Mouse (Mus musculus): ENCODE results near the gene Hdac4.

The Hdac4 gene

DNA sequence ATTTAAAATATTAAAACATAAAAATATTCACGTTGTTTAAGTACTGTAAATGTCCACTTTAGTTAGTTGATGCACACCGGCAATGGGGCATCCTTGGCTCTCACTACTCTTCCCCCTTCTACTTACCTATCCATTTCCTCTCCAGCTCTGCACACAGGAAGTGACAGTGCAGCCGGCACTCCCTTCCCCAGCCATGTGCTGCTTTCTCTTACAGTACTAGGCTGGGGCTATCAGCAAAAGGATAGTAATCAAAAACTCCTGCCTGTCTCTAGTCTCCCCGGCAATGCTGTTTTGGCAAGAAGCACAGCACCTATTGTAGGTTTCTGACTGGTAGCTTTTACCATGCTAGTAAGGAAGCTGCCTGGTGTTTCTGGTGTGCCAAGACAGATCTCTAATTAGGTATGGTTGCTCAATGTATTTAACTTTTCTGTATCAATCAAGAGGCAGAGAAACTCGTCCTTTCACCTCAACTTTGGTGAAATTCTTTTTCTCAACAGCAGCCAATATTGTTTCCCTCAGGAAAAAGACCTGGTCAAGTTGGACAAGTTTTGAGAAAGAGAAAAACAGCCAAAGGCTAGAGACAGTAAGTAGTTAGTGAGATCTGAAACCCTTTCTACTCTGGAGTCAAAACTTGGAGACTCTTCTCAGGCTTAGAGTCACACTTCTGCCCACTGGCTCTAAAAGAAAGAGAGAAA lies 136.6 kb downstream of the Hdac4 start:
- DNase-seq: no peak

DNA sequence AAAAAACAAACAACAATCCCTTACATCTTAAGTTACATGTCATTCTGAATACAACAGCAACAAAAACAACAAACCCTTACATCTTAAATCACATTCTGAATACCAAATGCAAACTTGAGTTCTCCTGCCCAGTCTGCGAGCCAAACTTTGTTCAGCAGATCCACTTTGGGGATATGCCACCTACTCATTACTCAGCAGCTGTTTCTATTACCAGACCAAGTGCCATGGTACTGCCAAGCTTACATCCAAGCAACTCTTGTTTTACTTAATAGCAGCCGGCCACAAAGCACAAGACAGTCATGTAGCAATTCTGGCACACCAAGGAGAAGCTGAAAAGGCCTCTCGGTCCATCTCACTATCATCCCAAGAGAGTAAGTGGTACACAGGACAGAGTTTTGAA lies 138.4 kb downstream of the Hdac4 start:
- DNase-seq: no peak

DNA sequence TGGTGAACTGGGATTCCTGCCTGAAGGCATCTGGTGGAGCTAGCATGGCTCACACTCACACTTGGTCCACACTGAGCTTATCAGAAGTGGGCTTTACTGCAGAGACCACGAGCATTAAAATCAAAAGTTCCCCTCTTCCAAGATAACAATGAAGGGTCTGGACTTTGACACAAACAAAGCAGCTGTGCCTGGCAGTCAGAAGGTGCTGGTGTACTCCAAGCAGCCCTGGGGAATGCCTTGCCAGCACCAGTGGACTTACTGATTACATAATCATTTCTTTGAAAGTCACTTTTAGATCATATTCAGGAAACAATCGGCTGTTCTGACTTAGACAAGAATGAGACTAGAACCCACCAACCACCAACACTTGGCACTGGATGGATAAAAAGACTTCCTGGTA lies 140.3 kb downstream of the Hdac4 start:
- DNase-seq: no peak

DNA sequence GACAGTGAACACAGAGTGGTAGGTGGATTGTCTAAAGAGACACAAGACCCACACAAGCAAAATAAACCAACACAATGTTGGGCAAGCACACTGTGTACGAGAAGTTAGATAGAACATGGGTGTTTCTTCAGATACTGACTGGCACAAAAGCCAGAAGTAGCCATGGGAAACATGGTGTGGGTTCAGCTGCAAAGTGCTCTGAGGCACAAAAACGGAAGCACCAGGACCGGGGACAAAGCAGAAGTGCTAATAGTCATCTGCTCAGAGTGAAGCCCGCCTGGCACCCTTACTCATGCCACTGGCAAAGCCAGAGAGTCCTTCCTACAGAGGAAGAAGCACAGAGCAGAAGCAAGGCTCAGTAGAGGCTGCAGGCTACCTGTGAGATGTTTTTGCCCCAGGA lies 143.3 kb downstream of the Hdac4 start:
- no peak for DNase-seq

DNA sequence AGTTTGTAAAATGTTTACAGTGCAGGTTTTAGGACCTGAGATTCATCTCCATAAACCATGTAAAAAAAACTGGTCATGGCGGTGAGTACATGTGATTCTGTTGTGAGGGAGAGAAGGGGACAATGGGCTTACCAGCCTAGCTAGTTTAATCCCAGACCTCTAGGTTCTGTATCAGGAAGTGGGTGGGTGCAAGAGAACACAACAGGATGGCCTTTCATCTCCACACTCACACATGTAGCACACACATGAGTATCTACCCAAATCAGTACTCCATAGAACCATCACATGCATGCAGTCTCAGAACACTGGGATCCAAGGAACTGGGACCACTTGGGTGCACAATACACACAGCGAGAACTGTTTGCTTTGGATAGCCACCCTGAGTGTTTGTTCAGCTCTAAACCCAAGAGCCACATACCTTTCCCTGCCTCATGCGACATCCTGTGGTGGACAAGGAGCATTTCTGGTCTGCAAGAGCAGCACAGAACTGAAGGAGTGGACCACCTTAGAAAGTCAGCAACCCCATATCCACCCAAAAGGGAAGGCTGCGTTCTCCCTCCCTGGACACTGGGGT lies 143.9 kb downstream of the Hdac4 start:
- DNase-seq: no peak

DNA sequence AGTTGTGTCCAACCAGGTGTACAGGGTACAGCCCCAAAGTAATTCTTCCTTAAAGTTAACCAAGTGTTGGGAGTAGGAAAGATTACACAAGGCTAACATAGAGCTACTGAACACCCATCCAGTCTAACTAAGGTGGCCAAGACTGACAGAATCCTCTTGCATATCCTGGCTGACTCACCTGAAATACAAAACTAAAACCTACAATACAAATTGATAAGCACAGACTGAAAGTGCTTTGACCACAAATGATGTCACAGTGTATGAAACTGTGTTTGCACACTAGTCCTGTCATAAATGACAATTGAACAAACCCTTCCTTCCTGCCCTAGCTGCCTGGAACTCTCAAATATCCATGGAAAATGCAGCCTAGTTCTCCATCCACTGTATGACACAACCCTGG lies 144.5 kb downstream of the Hdac4 start:
- DNase-seq: no peak

DNA sequence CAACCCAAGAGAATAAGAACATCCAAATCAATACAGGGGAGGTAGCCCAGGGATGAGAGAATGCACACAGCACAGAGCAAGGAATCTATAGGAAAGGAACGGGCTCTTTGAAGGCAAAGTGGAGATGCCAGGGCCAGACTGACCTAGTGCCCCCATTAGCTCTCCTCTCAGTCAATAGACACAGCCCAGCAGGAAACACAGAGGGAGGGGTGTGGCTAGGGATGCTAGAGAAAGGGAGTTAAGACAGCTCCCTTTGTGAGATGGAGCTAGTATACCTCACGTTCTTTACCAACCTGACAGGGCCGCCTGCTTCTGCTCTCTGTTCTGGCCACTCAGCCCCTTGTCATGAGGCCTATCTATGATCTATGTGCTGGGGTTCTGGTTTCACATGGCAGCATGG lies 144.9 kb downstream of the Hdac4 start:
- DNase-seq: no peak

DNA sequence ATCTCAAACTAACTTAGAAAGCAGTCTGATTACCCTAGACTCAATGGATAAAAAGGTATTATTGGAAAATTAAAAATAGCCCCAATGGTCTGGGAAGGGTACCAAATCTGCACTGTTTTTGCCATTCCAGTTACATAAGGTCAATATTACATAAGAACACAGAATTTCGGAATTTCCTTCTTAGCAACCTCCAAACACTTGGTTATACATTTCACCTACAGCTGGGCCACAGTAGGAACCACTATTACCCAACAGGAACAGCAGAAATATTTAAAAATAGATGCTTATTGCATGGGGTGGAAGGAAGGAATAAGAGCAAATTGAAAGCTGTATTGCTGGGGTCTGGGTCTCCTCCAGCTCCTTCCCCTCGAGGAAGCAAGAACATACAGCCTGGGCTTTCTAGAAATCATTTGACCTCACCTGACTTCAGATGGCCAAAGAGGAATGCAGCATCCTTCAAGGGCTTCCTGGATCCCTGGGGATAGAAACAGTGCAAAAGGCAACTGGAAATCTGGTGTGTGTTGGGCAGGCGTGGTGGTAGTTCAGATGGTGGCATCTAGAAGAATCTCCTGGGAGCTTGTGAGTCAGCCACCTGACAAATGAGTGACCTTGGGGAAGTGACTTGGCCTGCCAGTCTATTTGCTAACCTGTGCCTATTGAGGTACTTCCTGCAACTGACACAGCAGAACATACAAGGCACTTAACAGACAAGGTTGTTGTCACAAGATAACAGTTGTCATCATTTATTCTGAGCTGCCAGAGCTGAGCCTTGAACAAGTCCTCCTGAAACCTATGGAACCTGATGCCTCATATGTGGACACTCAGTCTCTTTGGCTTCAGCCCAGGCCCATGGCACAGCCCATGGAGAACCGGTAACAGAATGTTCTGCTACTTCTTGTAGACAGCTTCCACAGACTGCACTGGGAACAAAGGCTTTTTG lies 146.8 kb downstream of the Hdac4 start:
- DNase-seq: peak; percentile 40 to 44

DNA sequence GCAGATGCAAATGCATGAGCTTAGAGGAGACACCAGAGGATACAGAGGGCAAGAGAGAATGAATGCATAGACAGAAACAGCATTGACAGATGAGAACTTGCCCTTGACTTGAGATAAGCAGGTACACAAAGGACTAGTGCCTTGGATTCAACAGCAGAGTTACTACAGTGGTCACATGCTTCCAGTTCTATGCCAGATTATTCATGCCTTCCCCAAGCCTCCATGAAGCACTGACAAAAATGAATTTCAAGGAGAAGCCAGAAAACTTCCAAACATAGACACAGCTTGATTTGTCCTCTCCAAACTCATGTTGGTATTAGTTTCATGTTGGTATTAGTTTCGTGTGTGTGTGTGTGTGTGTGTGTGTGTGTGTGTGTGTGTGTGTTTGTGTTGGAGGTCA lies 149.8 kb downstream of the Hdac4 start:
- no peak for DNase-seq

DNA sequence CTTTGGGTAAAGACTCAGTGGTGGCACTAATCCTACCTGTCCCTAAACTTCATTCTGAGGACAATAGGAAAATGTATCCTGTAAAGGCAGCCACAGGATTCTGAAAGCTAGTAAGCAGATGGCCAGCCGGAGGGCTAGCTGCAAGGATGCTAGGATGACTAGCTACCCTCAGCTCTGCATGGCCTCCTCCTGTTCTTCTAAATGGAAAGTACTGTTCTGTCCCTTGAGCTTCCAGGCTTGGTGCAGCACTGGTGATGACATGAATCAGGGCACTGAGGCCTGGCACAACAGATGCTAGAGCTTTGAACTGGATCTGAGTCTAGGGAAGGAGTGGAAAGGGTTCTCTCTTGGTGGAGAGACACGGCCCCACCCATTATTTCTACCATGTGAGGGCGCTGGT lies 150.6 kb downstream of the Hdac4 start:
- DNase-seq: peak; percentile 31 to 41

DNA sequence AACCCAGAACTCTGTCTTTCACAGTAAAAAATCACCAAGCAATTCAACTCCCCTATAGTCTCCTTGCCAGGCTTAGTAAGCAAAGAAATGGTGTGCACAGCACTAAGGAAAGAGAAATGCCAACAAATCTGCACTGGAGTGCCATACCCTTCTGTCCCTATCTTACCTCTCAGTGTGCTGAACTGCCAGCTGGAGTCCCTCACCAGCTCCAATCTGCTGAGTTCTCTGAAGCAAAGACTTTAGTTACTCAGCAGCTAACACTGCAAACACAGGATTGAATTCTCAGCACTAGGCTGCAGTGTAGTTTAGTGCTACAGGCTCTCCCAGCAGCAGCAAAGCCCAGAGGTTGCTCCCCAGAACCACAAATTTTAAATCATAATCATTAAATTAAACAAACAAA lies 151.5 kb downstream of the Hdac4 start:
- peak in 1 of 2 experiments; percentile 22 for DNase-seq

DNA sequence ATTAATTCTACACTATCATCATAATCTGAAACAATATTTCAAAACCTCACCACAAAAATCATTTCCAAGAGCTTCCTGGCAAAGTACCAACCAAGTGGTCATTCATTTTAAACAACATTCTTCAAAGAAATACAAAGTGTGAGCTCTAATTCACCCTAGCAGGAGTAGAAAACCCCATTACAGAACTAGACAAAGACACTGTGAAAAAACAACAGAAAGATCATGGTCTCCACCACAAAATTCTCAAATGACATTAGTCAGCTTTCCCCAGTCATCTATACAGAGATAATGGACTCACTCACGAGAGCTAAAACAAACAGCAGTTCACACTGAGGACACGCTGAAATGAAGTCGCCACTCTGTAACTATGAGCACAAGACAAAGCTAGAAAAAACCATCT lies 153.4 kb downstream of the Hdac4 start:
- no peak for DNase-seq

DNA sequence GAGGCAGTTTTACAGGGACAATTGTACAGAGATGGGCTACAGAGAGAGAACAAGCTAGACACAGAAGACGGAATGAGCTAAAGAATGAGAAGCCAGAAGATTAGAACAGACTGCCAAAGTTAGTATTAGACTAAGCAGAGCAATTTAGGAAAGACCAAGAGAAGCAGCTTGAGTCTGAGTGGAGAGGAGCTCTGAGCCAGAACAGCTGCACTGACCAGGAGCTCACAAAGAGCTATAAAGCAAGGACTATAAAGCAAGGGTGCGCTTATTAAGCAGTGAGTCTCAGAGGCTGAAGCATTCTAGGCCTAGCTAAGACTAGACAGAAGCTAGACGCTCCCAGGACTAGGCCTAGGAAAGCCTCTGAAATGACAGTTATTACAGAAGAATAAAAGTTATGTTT lies 154.2 kb downstream of the Hdac4 start:
- no peak for DNase-seq

DNA sequence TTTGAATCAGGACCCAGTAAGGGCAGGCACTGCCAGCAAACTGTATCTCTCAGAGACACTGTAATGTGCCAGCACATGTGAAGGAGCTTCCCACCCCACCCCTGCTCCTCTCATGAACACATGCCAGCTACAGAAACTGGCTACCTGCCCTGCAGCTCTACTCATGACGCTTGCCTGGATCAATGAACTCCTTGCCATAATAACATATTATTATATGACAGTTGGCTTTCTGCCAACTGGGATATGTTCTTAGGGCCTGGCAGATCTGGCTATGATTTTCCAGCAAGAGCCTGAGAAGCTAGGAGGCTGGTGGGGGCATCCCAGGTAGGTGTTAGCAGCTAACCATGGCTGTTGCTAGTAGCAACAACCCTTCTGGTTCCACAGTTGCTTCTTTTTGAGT lies 156.8 kb downstream of the Hdac4 start:
- no peak for DNase-seq

DNA sequence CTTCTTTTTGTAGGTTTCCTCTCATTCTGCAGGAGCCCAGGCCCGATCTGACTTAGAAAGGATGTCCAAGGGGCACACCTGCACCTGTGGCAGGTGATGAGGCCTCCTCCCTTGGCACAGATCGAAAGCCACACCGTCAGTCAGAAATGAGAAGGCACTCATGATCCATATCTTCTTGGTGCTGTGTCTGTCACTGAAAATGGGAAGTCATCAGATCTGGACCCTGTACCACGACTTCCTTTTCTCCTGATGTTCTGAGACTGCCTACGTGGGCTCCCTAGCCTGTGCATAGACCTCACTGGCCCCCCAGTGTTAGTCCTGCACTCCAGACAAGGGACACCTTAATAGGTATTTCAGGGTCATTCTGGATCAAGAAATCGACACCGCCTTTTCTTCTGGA lies 158.5 kb downstream of the Hdac4 start:
- DNase-seq: no peak

DNA sequence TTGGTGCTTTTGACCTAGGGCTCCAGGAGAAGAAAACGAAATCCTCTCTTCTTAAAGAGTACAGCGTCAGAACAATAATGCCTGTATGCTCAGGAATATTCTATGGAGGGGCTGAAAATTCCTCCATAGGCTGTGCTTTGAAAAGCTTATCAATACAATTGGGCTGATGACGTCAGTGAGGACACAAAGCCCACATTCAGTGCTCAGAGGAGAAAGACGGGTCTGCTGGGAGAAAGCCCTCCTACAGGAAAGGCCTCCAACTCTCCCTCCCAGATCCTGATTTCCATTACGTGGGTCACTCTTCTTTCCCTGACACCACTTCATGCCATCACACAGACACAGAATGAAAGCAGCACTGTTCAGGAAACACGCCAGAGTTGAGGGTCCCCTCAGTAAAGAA lies 159.7 kb downstream of the Hdac4 start:
- no peak for DNase-seq

DNA sequence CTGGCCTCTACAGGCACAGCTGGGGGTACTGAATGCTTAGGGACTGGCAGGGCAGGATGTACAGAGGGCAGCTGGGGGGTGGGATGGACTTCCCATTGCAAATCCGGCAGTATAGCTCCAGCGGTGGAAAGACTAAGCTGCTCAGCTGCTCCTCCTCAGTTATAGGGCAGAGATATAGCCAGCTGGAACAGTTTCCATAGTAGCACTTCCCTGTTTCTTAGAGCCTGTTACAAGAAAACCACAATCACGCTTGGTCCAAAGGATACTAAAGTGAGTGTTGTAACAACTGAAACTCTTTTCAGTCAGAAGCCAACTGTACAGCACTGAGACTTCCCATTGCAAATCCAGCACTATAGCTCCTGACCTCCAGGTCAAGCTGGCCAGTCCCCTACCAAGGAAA lies 161.3 kb downstream of the Hdac4 start:
- no peak for DNase-seq

DNA sequence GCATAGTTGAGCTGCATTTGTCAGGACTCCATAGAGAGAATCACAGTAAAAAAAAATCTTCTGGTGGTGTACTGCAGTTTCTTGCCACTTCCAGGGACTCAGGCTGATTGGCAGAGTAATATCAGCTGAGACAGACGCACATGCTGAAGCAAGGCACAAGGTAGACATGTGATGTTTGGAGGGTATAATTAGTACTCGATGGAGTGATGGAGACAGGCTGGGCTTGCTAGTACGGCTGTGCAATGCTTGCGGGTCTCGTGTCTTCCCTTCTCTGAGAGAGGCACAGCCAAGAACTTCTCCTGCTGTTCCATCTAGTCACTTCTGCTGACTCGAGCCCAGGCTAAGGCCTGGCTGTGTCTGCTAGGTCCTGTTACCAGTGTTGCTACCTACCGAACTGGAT lies 162.0 kb downstream of the Hdac4 start:
- DNase-seq: no peak

DNA sequence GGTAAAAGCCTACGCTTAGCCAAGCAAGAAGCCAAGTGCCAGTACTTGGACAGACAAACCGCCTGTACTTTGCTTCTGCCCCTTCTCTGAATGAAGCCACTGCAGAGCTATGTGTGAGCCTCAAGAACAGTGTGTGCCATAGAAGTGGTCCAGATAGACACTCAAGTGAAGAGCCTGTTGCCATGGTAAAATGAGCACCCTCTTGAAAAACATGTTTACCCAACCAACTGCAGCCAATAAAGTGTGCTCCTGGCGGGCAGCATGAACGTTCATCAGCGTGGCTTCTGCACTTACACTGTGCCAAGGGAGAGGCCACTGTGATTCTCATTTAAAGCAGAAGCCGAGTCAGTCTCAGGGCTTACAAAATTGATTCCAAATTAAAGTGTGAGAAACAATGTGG lies 165.0 kb downstream of the Hdac4 start:
- no peak for DNase-seq

DNA sequence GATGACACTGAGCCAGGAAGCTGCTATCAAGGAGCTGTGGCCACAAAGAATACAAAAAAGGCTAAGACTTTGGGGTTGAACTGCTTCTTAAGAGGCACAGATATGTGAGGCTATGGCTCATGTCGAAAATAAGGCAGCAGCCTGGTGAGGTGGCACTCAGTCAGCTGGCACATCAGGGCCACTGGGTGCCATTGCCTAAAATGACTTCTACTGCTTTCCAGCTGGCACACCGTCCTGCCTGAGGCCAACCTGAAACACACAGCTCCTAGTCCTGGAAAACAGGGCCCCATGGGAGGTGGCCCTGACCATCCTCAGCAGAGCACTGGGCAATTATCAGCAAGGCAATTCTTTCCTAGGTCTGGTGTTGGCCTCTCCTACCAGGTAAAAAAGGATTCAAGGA lies 167.3 kb downstream of the Hdac4 start:
- DNase-seq: no peak

DNA sequence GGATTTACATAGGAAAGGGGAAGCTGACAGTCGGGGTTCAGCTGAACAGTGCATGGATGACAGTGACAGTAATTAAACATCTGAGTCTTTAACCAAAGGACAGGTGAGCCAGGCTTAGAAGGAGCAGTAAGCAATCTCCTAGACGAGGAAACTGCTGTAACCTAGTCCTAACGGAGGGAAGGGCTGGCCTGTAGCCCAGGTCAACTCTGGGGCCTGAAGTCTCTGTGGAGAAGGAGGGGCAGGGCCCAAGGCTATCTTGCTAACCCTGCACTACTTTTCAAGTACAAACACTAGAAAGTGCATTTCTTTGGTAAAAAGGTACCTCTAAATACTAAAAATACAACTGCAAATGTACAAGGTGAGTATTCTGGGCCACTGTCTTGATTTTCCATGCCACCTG lies 169.1 kb downstream of the Hdac4 start:
- DNase-seq: no peak

DNA sequence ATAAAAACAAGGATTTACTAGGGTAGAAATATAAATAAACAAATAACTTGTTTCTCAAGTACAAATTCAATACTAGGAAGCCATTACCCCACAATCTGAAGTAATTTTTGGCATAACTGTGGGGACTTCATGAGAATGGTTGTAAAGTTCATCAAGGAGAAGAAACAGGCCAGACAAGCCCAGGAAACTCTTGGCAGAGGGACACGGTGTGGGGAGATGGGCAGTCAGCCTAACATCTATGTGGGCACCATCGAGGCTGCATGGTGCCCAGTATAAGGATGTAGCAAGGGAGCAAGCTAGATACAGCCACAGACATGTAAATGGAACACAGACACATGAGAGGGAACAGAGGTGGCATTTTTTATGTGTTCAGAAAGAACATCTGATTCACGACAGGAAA lies 171.6 kb downstream of the Hdac4 start:
- DNase-seq: no peak

DNA sequence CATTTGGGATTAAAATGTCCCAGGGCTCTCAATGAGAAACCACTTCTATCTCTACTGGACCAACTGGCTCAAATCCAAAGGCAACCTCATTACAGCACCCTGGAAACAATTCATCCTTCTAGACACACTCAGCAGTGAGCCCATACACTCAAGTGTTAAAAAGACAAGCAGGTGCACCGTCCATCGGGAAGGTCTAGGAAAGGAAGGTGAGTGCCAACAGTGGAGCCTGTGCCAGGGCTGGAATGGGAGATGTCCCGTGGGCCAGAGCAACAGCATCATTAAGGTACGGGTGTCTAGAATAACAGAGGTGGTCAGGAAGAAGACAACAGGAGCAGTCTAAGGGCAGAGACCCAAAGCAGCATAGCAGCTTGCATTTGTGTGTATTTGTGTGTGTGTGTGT lies 173.5 kb downstream of the Hdac4 start:
- DNase-seq: peak; percentile 43 to 53
